22 mouse cellular contexts compared by ENCODE assay signal in the genomic region with DNA sequence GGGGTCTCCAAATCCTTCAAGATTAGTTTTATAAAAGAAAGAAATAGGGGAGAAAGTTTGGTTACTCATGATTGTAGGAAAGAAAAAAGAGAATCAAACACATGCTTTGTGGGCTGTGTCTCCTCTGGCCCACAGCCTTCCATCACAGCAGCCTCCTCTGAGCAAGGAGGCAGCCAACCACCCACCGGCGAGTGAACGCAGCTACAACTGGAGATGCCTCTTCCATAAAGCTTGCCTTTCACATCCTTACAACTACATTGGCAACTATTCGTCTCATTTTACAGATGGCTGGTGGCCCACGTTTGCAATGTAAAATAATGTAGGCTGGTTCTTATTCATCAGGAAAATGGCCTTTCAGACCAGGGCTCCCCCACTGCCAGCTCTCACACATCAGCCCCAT. TPM values are rescaled to one million over a fixed set of nuclear protein-coding genes. Genes with fewer than 3 reads are reported as not detected.
A peak's percentile ranks its signal among the peaks of the same experiment; 100 is the strongest.
DNase-seq lines count a peak whose midpoint lies in the region; ATAC-seq and TF ChIP-seq lines count a peak whose summit lies in the region.
"Had no signal": no experiment of that assay in that cellular context is flagged by ENCODE, and none has a peak within 500 bp of the region (broad histone marks: within the 10 kb centered on the region; RNA-seq: fewer than 3 reads in every experiment).

No protein-coding gene starts in this region.

- H3K27ac ChIP-seq in forebrain, embryonic 11.5 days (ENCODE audit: low read depth, low read length) = no peak overlapping the region
- no peak overlapping the region for H3K27ac ChIP-seq in forebrain, postnatal 0 days (ENCODE audit: low read depth, low read length)
- H3K27ac ChIP-seq in intestine, embryonic 14.5 days (ENCODE audit: low read depth) = no peak overlapping the region
- H3K27ac ChIP-seq in intestine, embryonic 15.5 days = no peak overlapping the region
- H3K27ac ChIP-seq in midbrain, embryonic 11.5 days (ENCODE audit: low read depth, low read length) = no peak overlapping the region
- H3K27ac ChIP-seq in midbrain, embryonic 14.5 days (replicated peaks; ENCODE audit: low read depth, low read length) = no peak overlapping the region
- H3K27ac ChIP-seq: embryonic facial prominence, embryonic 10.5 days; embryonic facial prominence, embryonic 12.5 days; forebrain, embryonic 12.5 days had no signal

- no peak overlapping the region for H3K9ac ChIP-seq in forebrain, embryonic 11.5 days (ENCODE audit: low read length)
- no peak overlapping the region for H3K9ac ChIP-seq in forebrain, postnatal 0 days
- H3K9ac ChIP-seq in intestine, embryonic 14.5 days (ENCODE audit: low read length) = no peak overlapping the region
- H3K9ac ChIP-seq in intestine, embryonic 15.5 days = no peak overlapping the region
- no peak overlapping the region for H3K9ac ChIP-seq in midbrain, embryonic 11.5 days (ENCODE audit: low read length)
- no peak overlapping the region for H3K9ac ChIP-seq in midbrain, embryonic 14.5 days (replicated peaks; ENCODE audit: low read length)
- H3K9ac ChIP-seq: embryonic facial prominence, embryonic 12.5 days; forebrain, embryonic 12.5 days had no signal

- no peaks in the 10 kb centered on the region for H3K9me3 ChIP-seq in forebrain, embryonic 11.5 days (ENCODE audit: control insufficient read depth, low read length)
- H3K9me3 ChIP-seq in forebrain, postnatal 0 days (ENCODE audit: low read length) = no peaks in the 10 kb centered on the region
- H3K9me3 ChIP-seq in intestine, embryonic 14.5 days (ENCODE audit: control insufficient read depth, low read length) = no peaks in the 10 kb centered on the region
- H3K9me3 ChIP-seq in intestine, embryonic 15.5 days = no peaks in the 10 kb centered on the region
- H3K9me3 ChIP-seq in midbrain, embryonic 11.5 days (ENCODE audit: control insufficient read depth, low read length) = no peaks in the 10 kb centered on the region
- no peaks in the 10 kb centered on the region for H3K9me3 ChIP-seq in midbrain, embryonic 14.5 days (ENCODE audit: control insufficient read depth, low read length)
- H3K9me3 ChIP-seq: embryonic facial prominence, embryonic 10.5 days; embryonic facial prominence, embryonic 12.5 days; forebrain, embryonic 12.5 days; G1E had no signal

- peaks cover 10% of the 10 kb centered on the region; the same call in 1 of the 2 replicates for H3K36me3 ChIP-seq in forebrain, embryonic 11.5 days (ENCODE audit: control insufficient read depth, insufficient read depth, low read length)
- peaks cover 67% of the 10 kb centered on the region for H3K36me3 ChIP-seq in forebrain, postnatal 0 days (ENCODE audit: insufficient read depth)
- peaks cover 85% of the 10 kb centered on the region for H3K36me3 ChIP-seq in intestine, embryonic 14.5 days (ENCODE audit: control insufficient read depth, insufficient read depth, low read length)
- peaks cover 37% of the 10 kb centered on the region for H3K36me3 ChIP-seq in intestine, embryonic 15.5 days
- peaks cover 10% of the 10 kb centered on the region; the same call in 1 of the 2 replicates for H3K36me3 ChIP-seq in midbrain, embryonic 11.5 days (ENCODE audit: control insufficient read depth, insufficient read depth, low read length)
- peaks cover 86% of the 10 kb centered on the region for H3K36me3 ChIP-seq in midbrain, embryonic 14.5 days (ENCODE audit: control insufficient read depth, insufficient read depth, low read length)

- DNase-seq in forebrain, embryonic 11.5 days (ENCODE audit: low spot score) = peak; percentile 31
- no peak for DNase-seq in forebrain, postnatal 0 days
- DNase-seq in intestine, embryonic 14.5 days (ENCODE audit: low spot score) = peak; percentile 1
- peak; percentile 21 for DNase-seq in midbrain, embryonic 11.5 days (ENCODE audit: low spot score, missing footprints)
- no peak for DNase-seq in midbrain, embryonic 14.5 days
- peak; percentile 69 for DNase-seq in brain, adult 2 months (ENCODE audit: low read depth, low spot score)
- DNase-seq: adrenal gland, adult 8-10 months; adrenal gland, postnatal 14 days; cerebellum, adult 11-12 months had no signal

- H3K4me3 ChIP-seq in forebrain, embryonic 11.5 days (ENCODE audit: low read depth, low read length) = no peak overlapping the region
- no peak overlapping the region for H3K4me3 ChIP-seq in forebrain, postnatal 0 days (ENCODE audit: low read depth, low read length)
- no peak overlapping the region for H3K4me3 ChIP-seq in intestine, embryonic 14.5 days (ENCODE audit: low read depth, low read length)
- no peak overlapping the region for H3K4me3 ChIP-seq in intestine, embryonic 15.5 days (replicated peaks)
- H3K4me3 ChIP-seq in midbrain, embryonic 11.5 days (ENCODE audit: low read depth, low read length) = no peak overlapping the region
- H3K4me3 ChIP-seq in midbrain, embryonic 14.5 days (replicated peaks; ENCODE audit: low read depth, low read length) = no peak overlapping the region
- H3K4me3 ChIP-seq: embryonic facial prominence, embryonic 10.5 days; embryonic facial prominence, embryonic 12.5 days; forebrain, embryonic 12.5 days had no signal

- no peak for ATAC-seq in forebrain, embryonic 11.5 days (replicated peaks; ENCODE audit: low FRiP score)
- no peak for ATAC-seq in forebrain, postnatal 0 days
- no peak for ATAC-seq in intestine, embryonic 14.5 days (replicated peaks; ENCODE audit: low FRiP score, low TSS enrichment, low read depth)
- ATAC-seq in intestine, embryonic 15.5 days = no peak
- no peak for ATAC-seq in midbrain, embryonic 11.5 days (ENCODE audit: low FRiP score)
- no peak for ATAC-seq in midbrain, embryonic 14.5 days (ENCODE audit: low FRiP score, low TSS enrichment)
- ATAC-seq: activated CD4-positive, CD25-positive, alpha-beta regulatory T cell, adult 4 months; forebrain, embryonic 14.5 days; Patski had no signal

- H3K4me1 ChIP-seq in forebrain, embryonic 11.5 days (replicated peaks; ENCODE audit: control insufficient read depth, insufficient read depth, low read length) = no peaks in the 10 kb centered on the region
- H3K4me1 ChIP-seq in forebrain, postnatal 0 days (ENCODE audit: insufficient read depth) = no peaks in the 10 kb centered on the region
- no peaks in the 10 kb centered on the region for H3K4me1 ChIP-seq in intestine, embryonic 14.5 days (replicated peaks; ENCODE audit: control insufficient read depth, insufficient read depth, low read length)
- H3K4me1 ChIP-seq in intestine, embryonic 15.5 days (replicated peaks) = no peaks in the 10 kb centered on the region
- H3K4me1 ChIP-seq in midbrain, embryonic 11.5 days (ENCODE audit: control insufficient read depth, insufficient read depth, low read length) = no peaks in the 10 kb centered on the region
- H3K4me1 ChIP-seq in midbrain, embryonic 14.5 days (ENCODE audit: control insufficient read depth, insufficient read depth, low read length) = no peaks in the 10 kb centered on the region
- H3K4me1 ChIP-seq: embryonic facial prominence, embryonic 10.5 days; embryonic facial prominence, embryonic 12.5 days; forebrain, embryonic 12.5 days had no signal

- no peaks in the 10 kb centered on the region for H3K27me3 ChIP-seq in forebrain, embryonic 11.5 days (ENCODE audit: control insufficient read depth, insufficient read depth, low read length)
- H3K27me3 ChIP-seq in forebrain, postnatal 0 days (ENCODE audit: insufficient read depth, low read length) = no peaks in the 10 kb centered on the region
- no peaks in the 10 kb centered on the region for H3K27me3 ChIP-seq in intestine, embryonic 14.5 days (replicated peaks; ENCODE audit: control insufficient read depth, insufficient read depth, low read length)
- H3K27me3 ChIP-seq in intestine, embryonic 15.5 days (replicated peaks) = no peaks in the 10 kb centered on the region
- no peaks in the 10 kb centered on the region for H3K27me3 ChIP-seq in midbrain, embryonic 11.5 days (ENCODE audit: control insufficient read depth, insufficient read depth, low read length)
- no peaks in the 10 kb centered on the region for H3K27me3 ChIP-seq in midbrain, embryonic 14.5 days (ENCODE audit: control insufficient read depth, insufficient read depth, low read length)
- H3K27me3 ChIP-seq: CH12.LX; embryonic facial prominence, embryonic 12.5 days; forebrain, embryonic 12.5 days; Patski had no signal

- H3K4me2 ChIP-seq in forebrain, embryonic 11.5 days (ENCODE audit: low read depth, low read length, severe bottlenecking) = no peak overlapping the region
- H3K4me2 ChIP-seq in forebrain, postnatal 0 days (ENCODE audit: low read depth) = no peak overlapping the region
- H3K4me2 ChIP-seq in intestine, embryonic 14.5 days (ENCODE audit: low read length) = no peak overlapping the region
- no peak overlapping the region for H3K4me2 ChIP-seq in intestine, embryonic 15.5 days (replicated peaks)
- H3K4me2 ChIP-seq in midbrain, embryonic 11.5 days = no peak overlapping the region
- H3K4me2 ChIP-seq in midbrain, embryonic 14.5 days (ENCODE audit: low read length) = no peak overlapping the region
- H3K4me2 ChIP-seq: embryonic facial prominence, embryonic 12.5 days; forebrain, embryonic 12.5 days had no signal

- no peak for TF ChIP-seq CTCF in forebrain, postnatal 0 days (IDR thresholded peaks at IDR 0.05; ENCODE audit: low read depth)

- WGBS in forebrain, embryonic 11.5 days = 96% methylated on average over 5 of the region's 5 CpGs
- 89% methylated on average over 5 of the region's 5 CpGs for WGBS in forebrain, postnatal 0 days
- WGBS in intestine, embryonic 14.5 days = 94% methylated on average over 5 of the region's 5 CpGs
- 96% methylated on average over 5 of the region's 5 CpGs for whole genome bisulfite sequencing in intestine, embryonic 15.5 days
- 90% methylated on average over 5 of the region's 5 CpGs for WGBS in midbrain, embryonic 11.5 days
- WGBS in midbrain, embryonic 14.5 days = 98% methylated on average over 5 of the region's 5 CpGs

RNA-seq across cellular contexts. Expression of a gene that starts 26.9 kb away (rescaled TPM):
- polyA plus RNA-seq in forebrain, embryonic 11.5 days (2014; fragmentation: Nextera tagmentation; extraction: Ambion mirVana) = 3.9 and 4.8 TPM in 2 replicates
- total RNA-seq in forebrain, postnatal 0 days (2014; rRNA removed) = 5.5 and 5.6 TPM in 2 replicates
- 3.7 and 4.0 TPM in 2 replicates for polyA plus RNA-seq in forebrain, postnatal 0 days (2015; fragmentation: Nextera tagmentation; extraction: Ambion mirVana)
- polyA plus RNA-seq in intestine, embryonic 14.5 days (2014; fragmentation: Nextera tagmentation; extraction: Ambion mirVana) = 95.9 and 101 TPM in 2 replicates
- polyA plus RNA-seq in intestine, embryonic 15.5 days (2015; fragmentation: Nextera tagmentation; extraction: Ambion mirVana) = 155 and 161 TPM in 2 replicates
- polyA plus RNA-seq in midbrain, embryonic 11.5 days (2014; fragmentation: Nextera tagmentation; extraction: Ambion mirVana) = 1.1 and 1.4 TPM in 2 replicates
- 4.1 and 4.4 TPM in 2 replicates for polyA plus RNA-seq in midbrain, embryonic 14.5 days (2014; fragmentation: Nextera tagmentation; extraction: Ambion mirVana)
- total RNA-seq: adrenal gland, adult 18-20 months; CH12.LX; G1E had no signal
- polyA plus RNA-seq: activated CD4-positive, CD25-positive, alpha-beta regulatory T cell, adult 4 months; CD4-positive, CD25-positive, alpha-beta regulatory T cell, adult 4 months; G1E had no signal

RNA-seq across cellular contexts. Expression of a gene that starts 54.9 kb away (rescaled TPM):
- polyA plus RNA-seq in forebrain, embryonic 11.5 days (2014; fragmentation: Nextera tagmentation; extraction: Ambion mirVana) = not detected in 2 replicates
- not detected in 2 replicates for total RNA-seq in forebrain, postnatal 0 days (2014; rRNA removed)
- polyA plus RNA-seq in forebrain, postnatal 0 days (2015; fragmentation: Nextera tagmentation; extraction: Ambion mirVana) = not detected in 2 replicates
- polyA plus RNA-seq in intestine, embryonic 14.5 days (2014; fragmentation: Nextera tagmentation; extraction: Ambion mirVana) = not detected in 2 replicates
- not detected in 2 replicates for polyA plus RNA-seq in intestine, embryonic 15.5 days (2015; fragmentation: Nextera tagmentation; extraction: Ambion mirVana)
- not detected in 2 replicates for polyA plus RNA-seq in midbrain, embryonic 11.5 days (2014; fragmentation: Nextera tagmentation; extraction: Ambion mirVana)
- polyA plus RNA-seq in midbrain, embryonic 14.5 days (2014; fragmentation: Nextera tagmentation; extraction: Ambion mirVana) = not detected in 2 replicates
- total RNA-seq: adrenal gland, adult 18-20 months; adrenal gland, postnatal 14 days had no signal
- polyA plus RNA-seq: activated CD4-positive, CD25-positive, alpha-beta regulatory T cell, adult 4 months; CD4-positive, CD25-positive, alpha-beta regulatory T cell, adult 4 months; cortical plate, adult 2 months; embryonic facial prominence, embryonic 10.5 days; embryonic facial prominence, embryonic 12.5 days; forebrain, embryonic 12.5 days; forebrain, embryonic 14.5 days; forebrain, embryonic 16.5 days; G1E had no signal

Comparison
In these comparisons a context has a peak if more than half of its experiments do, and no peak if none do; other contexts are left out.
1. DNase-seq: peak in forebrain, embryonic 11.5 days (single experiment), intestine, embryonic 14.5 days (single experiment), midbrain, embryonic 11.5 days (single experiment) and brain, adult 2 months (single experiment); none in forebrain, postnatal 0 days (single experiment) and midbrain, embryonic 14.5 days (single experiment).
2. RNA of a gene that starts 26.9 kb away (polyA plus RNA-seq): 155 to 161 TPM in intestine, embryonic 15.5 days and 95.9 to 101 TPM in intestine, embryonic 14.5 days; 3.9 to 4.8 TPM in forebrain, embryonic 11.5 days, 4.1 to 4.4 TPM in midbrain, embryonic 14.5 days, 3.7 to 4.0 TPM in forebrain, postnatal 0 days and 1.1 to 1.4 TPM in midbrain, embryonic 11.5 days; every median in the first group is over 10 times any median in the second.